Mouse (Mus musculus) cerebellum, adult 8-10 months (tissue): ENCODE results near the gene Gucy2d.

ENCODE experiments used
- DNase-seq: peaks from one replicate; pipeline ENCODE4 v3.0.0; 2022

The Gucy2d gene

GRCm38 (mm10) chr7:98439956-98440466 lies at the start of gene Gucy2d:
TSS of gene Gucy2d (plus strand) at chr7:98440416.
- DNase-seq = no peak

GRCm38 (mm10) chr7:98390486-98390885 lies 49.7 kb upstream of the Gucy2d start:
- DNase-seq = no peak

GRCm38 (mm10) chr7:98391351-98391936 lies 48.8 kb upstream of the Gucy2d start:
- no peak for DNase-seq

GRCm38 (mm10) chr7:98392466-98393201 lies 47.6 kb upstream of the Gucy2d start:
- no peak for DNase-seq

GRCm38 (mm10) chr7:98402582-98403574 lies 37.3 kb upstream of the Gucy2d start:
- peak; percentile 57 for DNase-seq

GRCm38 (mm10) chr7:98403996-98404395 lies 36.2 kb upstream of the Gucy2d start:
- peak; percentile 76 for DNase-seq

GRCm38 (mm10) chr7:98407615-98408014 lies 32.6 kb upstream of the Gucy2d start:
- no peak for DNase-seq

- DNase-seq = no peak
These were observed 27.1 kb upstream of the Gucy2d start for GRCm38 (mm10) chr7:98413115-98413514.

GRCm38 (mm10) chr7:98415550-98415949 lies 24.7 kb upstream of the Gucy2d start:
- no peak for DNase-seq

- no peak for DNase-seq
These were observed 24.2 kb upstream of the Gucy2d start for GRCm38 (mm10) chr7:98416020-98416419.

GRCm38 (mm10) chr7:98418031-98418805 lies 22.0 kb upstream of the Gucy2d start:
- DNase-seq = no peak

GRCm38 (mm10) chr7:98419366-98419765 lies 20.9 kb upstream of the Gucy2d start:
- DNase-seq = no peak

- DNase-seq = no peak
These were observed 16.7 kb upstream of the Gucy2d start for GRCm38 (mm10) chr7:98423546-98423945.

- no peak for DNase-seq
These were observed 15.8 kb upstream of the Gucy2d start for GRCm38 (mm10) chr7:98424396-98424795.

- no peak for DNase-seq
These were observed 14.7 kb upstream of the Gucy2d start for GRCm38 (mm10) chr7:98425551-98425950.

GRCm38 (mm10) chr7:98426641-98427040 lies 13.6 kb upstream of the Gucy2d start:
- DNase-seq = no peak

- DNase-seq = no peak
These were observed 12.9 kb upstream of the Gucy2d start for GRCm38 (mm10) chr7:98427115-98427835.

GRCm38 (mm10) chr7:98429579-98429978 lies 10.6 kb upstream of the Gucy2d start:
- no peak for DNase-seq

GRCm38 (mm10) chr7:98430785-98431184 lies 9.4 kb upstream of the Gucy2d start:
- DNase-seq = peak; percentile 57

- peak; percentile 25 for DNase-seq
These were observed 2.6 kb upstream of the Gucy2d start for GRCm38 (mm10) chr7:98437629-98438028.

GRCm38 (mm10) chr7:98446873-98447272 lies 6.7 kb downstream of the Gucy2d start:
- DNase-seq = no peak
